Mouse (Mus musculus) MEL (cell line): ENCODE measurements around the gene Slc22a20. TPM values are rescaled to one million over a fixed set of nuclear protein-coding genes. Genes with fewer than 3 reads are reported as not detected.

Experiments used
- DNase-seq: peaks from one replicate; pipeline ENCODE4 v3.0.0; 2011; ENCODE audit warnings: low read depth, low spot score
- H3K27ac ChIP-seq: 2 replicates; pipeline ENCODE4 v1.5.1; 2012; ENCODE audit warnings: low read depth, mild to moderate bottlenecking, control low read depth, low read length, moderate library complexity; ENCODE audit not compliant: control insufficient read depth
- H3K27me3 ChIP-seq, 2 experiments: fragments of 150-350 bp in 1 of 2; sonication (generic) in 1 of 2; 2 replicates each; pipeline ENCODE4 v1.6.1; 2012; ENCODE audit warnings: low read length in 2 of 2, mild to moderate bottlenecking in 2 of 2, improper control_type of control experiment in 1 of 2, moderate library complexity in 1 of 2; ENCODE audit not compliant: insufficient read depth in 2 of 2, control insufficient read depth in 1 of 2
- H3K36me3 ChIP-seq, 2 experiments: 2 replicates each; pipeline ENCODE4 v1.6.1; 2012 to 2014; ENCODE audit warnings: low read length in 2 of 2, improper control_type of control experiment in 1 of 2, inconsistent platforms in 1 of 2, mild to moderate bottlenecking in 1 of 2; ENCODE audit not compliant: insufficient read depth in 2 of 2, control insufficient read depth in 1 of 2
- H3K4me1 ChIP-seq, 2 experiments: fragments of 150-350 bp in 1 of 2; sonication (generic) in 1 of 2; 2 replicates each; pipeline ENCODE4 v1.6.1; 2012; ENCODE audit warnings: low read length in 2 of 2, improper control_type of control experiment in 1 of 2, mild to moderate bottlenecking in 1 of 2; ENCODE audit not compliant: insufficient read depth in 2 of 2, control insufficient read depth in 1 of 2
- H3K4me3 ChIP-seq, 2 experiments: fragments of 150-350 bp in 1 of 2; sonication (generic) in 1 of 2; 2 replicates each; pipeline ENCODE4 v1.5.1; 2012; ENCODE audit warnings: low read depth in 2 of 2, low read length in 2 of 2, mild to moderate bottlenecking in 2 of 2, moderate library complexity in 2 of 2, control low read depth in 1 of 2, improper control_type of control experiment in 1 of 2; ENCODE audit not compliant: control insufficient read depth in 1 of 2, insufficient read depth in 1 of 2
- H3K79me2 ChIP-seq: 2 replicates; pipeline ENCODE4 v1.6.1; 2012; ENCODE audit warnings: mild to moderate bottlenecking, low read length, moderate library complexity; ENCODE audit not compliant: control insufficient read depth, poor library complexity, insufficient read depth
- H3K9ac ChIP-seq: 2 replicates; pipeline ENCODE4 v1.6.1; 2012; ENCODE audit warnings: low read depth, mild to moderate bottlenecking, control low read depth, low read length, moderate library complexity; ENCODE audit not compliant: control insufficient read depth, poor library complexity, severe bottlenecking
- H3K9me3 ChIP-seq: fragments of 150-350 bp; sonication (generic); replicated peaks from 2 replicates; pipeline ENCODE4 v1.6.1; 2012; ENCODE audit warnings: mild to moderate bottlenecking, low read length, improper control_type of control experiment, moderate library complexity; ENCODE audit not compliant: insufficient read depth
- ELF1 ChIP-seq: IDR thresholded peaks from 2 replicates; pipeline ENCODE4 v1.6.1; 2014; ENCODE audit warnings: low read depth, mild to moderate bottlenecking, inconsistent platforms, low read length, improper control_type of control experiment, moderate library complexity
- ETS1 ChIP-seq: IDR thresholded peaks from 2 replicates; pipeline ENCODE4 v1.6.1; 2012; ENCODE audit warnings: low read depth, mild to moderate bottlenecking, inconsistent platforms, low read length, improper control_type of control experiment, moderate library complexity
- GATA1 ChIP-seq: IDR thresholded peaks from 2 replicates; pipeline ENCODE4 v1.6.1; 2011; ENCODE audit warnings: low read depth, low read length, improper control_type of control experiment
- KAT2A ChIP-seq: conservative IDR thresholded peaks from 2 replicates; pipeline ENCODE4 v1.6.1; 2012; ENCODE audit warnings: low read depth, low read length, improper control_type of control experiment, inconsistent platforms
- MAX ChIP-seq: IDR thresholded peaks from 2 replicates; pipeline ENCODE4 v1.6.1; 2011; ENCODE audit warnings: low read length, improper control_type of control experiment
- MEF2A ChIP-seq: IDR thresholded peaks from 2 replicates; pipeline ENCODE4 v1.6.1; 2014; ENCODE audit warnings: low read depth, mild to moderate bottlenecking, inconsistent platforms, low read length, improper control_type of control experiment; ENCODE audit not compliant: poor library complexity, insufficient replicate concordance, severe bottlenecking; ENCODE audit errors: extremely low read depth
- MYC ChIP-seq: IDR thresholded peaks from 2 replicates; pipeline ENCODE4 v1.6.1; 2011; ENCODE audit warnings: low read depth, mild to moderate bottlenecking, low read length, improper control_type of control experiment, moderate library complexity
- NRF1 ChIP-seq: IDR thresholded peaks from 2 replicates; pipeline ENCODE4 v1.6.1; 2014; ENCODE audit warnings: low read depth, mild to moderate bottlenecking, inconsistent platforms, low read length, improper control_type of control experiment, moderate library complexity; ENCODE audit not compliant: poor library complexity, insufficient read depth, severe bottlenecking
- POLR2A ChIP-seq, 2 experiments: IDR thresholded peaks; 2 replicates each; pipeline ENCODE4 v1.6.1; 2011 to 2012; ENCODE audit warnings: low read length in 2 of 2, mild to moderate bottlenecking in 2 of 2, control low read depth in 1 of 2, improper control_type of control experiment in 1 of 2, low read depth in 1 of 2, moderate library complexity in 1 of 2; ENCODE audit not compliant: control insufficient read depth in 1 of 2, insufficient read depth in 1 of 2, poor library complexity in 1 of 2
- UBTF ChIP-seq: IDR thresholded peaks from 2 replicates; pipeline ENCODE4 v1.6.1; 2012; ENCODE audit warnings: low read depth, mild to moderate bottlenecking, inconsistent platforms, low read length, improper control_type of control experiment, moderate library complexity, borderline replicate concordance; ENCODE audit not compliant: insufficient read depth
- ZKSCAN1 ChIP-seq: IDR thresholded peaks from 2 replicates; pipeline ENCODE4 v1.6.1; 2012; ENCODE audit warnings: low read depth, mild to moderate bottlenecking, inconsistent platforms, low read length, improper control_type of control experiment, moderate library complexity
- ZMIZ1 ChIP-seq: IDR thresholded peaks from 2 replicates; pipeline ENCODE4 v1.6.1; 2012; ENCODE audit warnings: low read depth, mild to moderate bottlenecking, inconsistent platforms, low read length, improper control_type of control experiment, moderate library complexity
- ZNF384 ChIP-seq: IDR thresholded peaks from 2 replicates; pipeline ENCODE4 v1.6.1; 2012; ENCODE audit warnings: low read depth, mild to moderate bottlenecking, inconsistent platforms, low read length, improper control_type of control experiment
- polyA plus RNA-seq, 2 experiments: library from polyadenylated mRNA; stranded (reverse) in 1 of 2; unstranded in 1 of 2; fragments of >175 nt in 1 of 2; fragments of >200 nt in 1 of 2; gene quantifications; 2 replicates each; pipeline versions ENCODE4 v1.2.1 to v1.2.4; 2012; ENCODE audit warnings: low replicate concordance in 2 of 2, low read depth in 1 of 2; ENCODE audit not compliant: insufficient read length in 2 of 2, insufficient read depth in 1 of 2, missing spikeins in 1 of 2
- total RNA-seq: library from RNA; depleted of rRNA; stranded (reverse); fragments of 300-350 nt; gene quantifications from 2 replicates; pipeline ENCODE4 v1.2.3, GENCODE M21; 2012

Gene Slc22a20
- total and polyA plus RNA-seq, 3 experiments, result not detected

DNA sequence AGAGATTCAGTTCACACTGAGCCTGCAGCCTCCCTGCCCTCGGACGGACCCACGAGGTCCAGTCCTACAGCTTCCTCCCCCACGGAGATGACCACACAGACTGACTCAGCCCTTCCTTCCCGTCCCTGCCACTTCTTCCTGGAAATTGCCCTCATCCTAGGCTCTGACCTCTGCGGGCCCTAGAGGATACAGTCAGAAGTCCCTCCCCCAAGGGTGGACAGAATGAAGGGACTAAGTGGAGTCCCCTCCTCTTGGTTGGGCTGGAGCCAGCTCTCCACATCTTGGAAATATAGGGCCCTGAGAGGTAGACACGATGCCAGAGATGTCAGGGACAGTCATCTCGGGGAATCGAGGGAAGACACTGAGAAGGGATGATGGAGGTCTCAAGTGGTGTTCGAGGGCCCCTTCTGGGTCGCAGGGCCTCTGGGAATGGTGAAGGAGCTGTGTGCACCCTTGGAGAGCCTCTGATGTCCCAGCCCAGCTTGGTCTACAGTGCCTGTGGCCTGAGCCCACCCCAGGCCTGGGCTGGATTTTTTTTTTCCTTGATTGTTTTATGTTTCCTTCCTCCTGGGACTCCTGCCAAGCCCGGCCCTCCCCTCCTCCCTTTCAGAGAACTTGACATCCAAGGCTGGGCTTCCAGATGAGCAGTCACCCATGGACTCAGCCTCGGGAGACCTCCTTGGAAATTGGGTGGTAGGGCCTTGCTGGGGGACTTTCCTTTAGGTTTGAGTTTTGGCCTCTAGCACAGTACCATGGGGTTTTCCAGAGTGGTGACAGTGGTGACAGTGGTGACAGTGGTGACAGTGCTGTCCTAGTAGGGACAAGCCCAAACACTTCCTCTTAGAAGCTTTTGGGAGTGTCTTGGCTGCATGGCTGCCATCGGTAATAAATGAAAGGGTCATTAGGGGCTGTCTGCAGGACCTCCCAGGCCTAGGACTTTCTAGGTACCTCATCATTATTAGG, 56.0 kb downstream of the Slc22a20 start:
- no peak overlapping the region for H3K9ac ChIP-seq
- no peaks in the 10 kb centered on the region for H3K79me2 ChIP-seq
- DNase-seq, result peak; percentile 25
- peaks cover 0 to 2% of the 10 kb centered on the region in 2 experiments; a peak in 2 of 4 replicates for H3K36me3 ChIP-seq
- no peaks in the 10 kb centered on the region for H3K27me3 ChIP-seq
- no peaks in the 10 kb centered on the region; a peak in 1 of 4 replicates for H3K4me1 ChIP-seq
- TF ChIP-seq KAT2A (no peak), ZNF384 (peak; percentile 29; the same call in 1 of the 2 replicates)
- H3K27ac ChIP-seq, result no peak overlapping the region
- no peak overlapping the region for H3K4me3 ChIP-seq
- no peaks in the 10 kb centered on the region for H3K9me3 ChIP-seq

DNA sequence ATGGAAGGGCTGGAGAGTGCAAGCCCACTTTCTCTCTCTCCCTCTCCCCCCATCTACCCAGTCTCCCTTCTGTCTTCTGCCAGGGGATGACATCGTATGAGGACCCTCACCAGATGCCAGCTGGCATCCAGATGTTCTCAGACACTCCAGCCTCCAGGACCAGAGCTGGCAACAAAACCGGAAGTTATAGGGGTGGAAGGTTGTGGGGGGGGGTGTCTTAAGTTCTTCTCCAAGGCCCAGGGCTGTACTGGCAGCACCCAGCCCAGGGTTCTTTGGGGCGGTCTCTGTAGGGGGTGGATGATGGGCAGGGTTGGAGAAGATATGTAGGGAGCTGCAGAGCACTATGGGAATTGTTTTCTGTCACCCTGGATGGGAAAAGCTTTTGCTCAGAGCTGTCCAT, 57.4 kb downstream of the Slc22a20 start:
- Histone ChIP-seq H3K9me3 (no peaks in the 10 kb centered on the region), H3K27me3 (no peaks in the 10 kb centered on the region), H3K27ac (no peak overlapping the region), H3K9ac (no peak overlapping the region), H3K36me3 (peaks cover 0 to 3% of the 10 kb centered on the region in 2 experiments; a peak in 2 of 4 replicates), H3K4me1 (peaks cover 2% of the 10 kb centered on the region in 2 experiments; a peak in 3 of 4 replicates), H3K79me2 (no peaks in the 10 kb centered on the region), H3K4me3 (no peak overlapping the region)
- DNase-seq, result no peak
- TF ChIP-seq ZMIZ1 (no peak), ELF1 (no peak), UBTF (no peak), ZKSCAN1 (no peak), POLR2A (IDR thresholded peaks at IDR 0.05; ENCODE audit: control insufficient read depth in 1 of 2, insufficient read depth in 1 of 2, low read depth in 1 of 2, low read length in 2 of 2, poor library complexity in 1 of 2) (no peak), ETS1 (no peak), NRF1 (no peak), MYC (no peak), MAX (no peak), GATA1 (no peak), MEF2A (no peak)
